Mouse (Mus musculus) left cerebral cortex, postnatal 4 days (tissue): ENCODE measurements around the gene Mta2. TPM values are rescaled to one million over a fixed set of nuclear protein-coding genes. Genes with fewer than 3 reads are reported as not detected.
A peak's percentile ranks its signal among the peaks of the same experiment; 100 is the strongest.
"Not testable (repeated sequence)": the region's sequence is repeated elsewhere in the genome, so short reads cannot be mapped to it uniquely, and the experiment has no call there.

ENCODE experiments used
- DNase-seq: peaks from one replicate; pipeline ENCODE4 v3.0.0-alpha.2; 2022
- intact Hi-C: fragments of 180-260 bp; cut with DNase I; formaldehyde crosslinking; loops from one replicate; pipeline ENCODE4 v1.15.1; 2025
- total RNA-seq, 2 experiments: library from RNA; stranded (reverse); gene quantifications; 2 replicates each; pipeline ENCODE4 v1.2.3; 2021

The Mta2 gene
- 10 to 100 TPM; 75.4 to 79.6 TPM for total RNA-seq

GRCm38 (mm10) chr19:8941515-8942217 is at the start of gene Mta2:
Gene Mta2 (plus strand): TSS chr19:8941875.
- DNase-seq, result peak; percentile 99
- intact Hi-C loops, result loop anchor here (10.0 kb wide), 1 partner anchor 107 kb away; the partner anchor contains the start of genes Bscl2 and Gng3

DNA sequence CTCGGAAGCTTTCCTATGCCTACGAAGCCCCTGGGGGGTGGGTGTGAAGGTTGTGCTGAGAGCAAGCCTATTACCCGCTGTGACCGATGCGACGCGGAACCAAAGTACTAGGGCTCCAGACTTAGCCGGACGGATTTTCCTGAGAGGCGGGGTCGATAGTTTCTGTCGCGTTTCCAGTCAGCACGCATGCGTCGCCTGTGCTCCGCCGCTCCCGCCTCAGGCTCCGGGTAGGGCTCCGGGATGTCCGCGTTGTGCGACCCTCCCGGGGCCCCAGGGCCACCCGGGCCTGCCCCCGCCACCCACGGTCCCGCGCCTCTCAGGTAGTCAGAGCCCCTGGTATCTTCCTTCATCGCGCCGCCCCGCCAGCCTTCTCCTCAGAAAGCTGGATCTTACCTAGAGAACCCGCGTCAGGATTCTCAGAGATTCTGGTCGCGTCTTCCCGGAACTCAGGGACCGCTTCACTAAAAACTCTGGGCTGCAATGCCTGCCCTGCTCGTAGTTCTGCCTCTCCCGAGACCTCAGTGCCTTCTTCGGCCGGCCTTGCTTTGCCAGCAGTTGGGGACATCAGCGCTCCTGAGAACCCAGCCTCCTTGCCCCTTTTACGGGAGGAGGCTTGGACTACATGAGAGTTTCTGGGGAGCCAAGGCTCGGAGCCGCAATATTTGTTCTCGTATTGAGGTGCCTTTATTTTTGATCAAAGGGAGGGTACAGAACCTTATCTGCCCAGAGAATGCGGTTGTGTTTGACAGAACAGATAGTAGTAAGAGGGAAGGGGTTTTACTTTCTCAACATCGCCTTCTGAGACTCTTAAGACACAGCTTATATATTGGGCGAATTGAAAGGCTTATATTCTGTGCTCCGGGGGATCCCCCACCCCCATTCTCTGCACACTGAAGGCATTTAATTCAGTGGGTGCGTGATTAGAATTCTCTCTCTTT is 48.6 kb upstream of the Mta2 start, which contains the start of gene Ints5:
TSS of gene Ints5 (plus strand) at position 177 of the 938 bp plus-strand sequence.
- peak; percentile 81 for DNase-seq
- intact Hi-C loops, result no loop called here

DNA sequence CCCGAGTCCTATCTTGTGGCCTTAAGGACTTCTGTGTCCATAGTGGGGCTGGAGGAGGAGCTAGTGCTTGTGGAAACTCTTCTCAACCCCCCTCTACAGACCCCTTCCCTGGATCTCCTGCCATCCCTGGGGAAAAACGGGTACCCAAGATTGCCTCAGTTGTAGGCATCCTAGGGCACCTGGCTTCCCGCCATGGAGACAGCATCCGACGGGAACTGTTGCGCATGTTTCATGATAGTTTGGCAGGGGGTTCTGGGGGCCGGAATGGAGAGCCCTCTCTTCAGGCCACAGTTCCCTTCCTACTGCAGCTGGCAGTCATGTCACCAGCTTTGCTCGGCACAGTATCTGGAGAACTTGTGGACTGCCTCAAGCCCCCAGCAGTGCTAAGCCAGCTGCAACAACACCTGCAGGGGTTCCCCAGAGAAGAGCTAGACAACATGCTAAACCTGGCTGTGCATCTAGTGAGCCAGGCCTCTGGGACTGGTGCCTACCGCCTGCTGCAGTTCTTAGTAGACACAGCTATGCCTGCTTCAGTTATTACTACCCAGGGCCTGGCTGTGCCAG is 46.2 kb upstream of the Mta2 start:
- intact Hi-C loops, result no loop called here
- no peak for DNase-seq

GRCm38 (mm10) chr19:8896231-8896630 is 45.4 kb upstream of the Mta2 start:
- intact Hi-C loops, DNase-seq: not testable (repeated sequence)

GRCm38 (mm10) chr19:8897211-8897864 is 44.3 kb upstream of the Mta2 start:
- DNase-seq, result peak; percentile 60
- intact Hi-C loops, result not testable (repeated sequence)

DNA sequence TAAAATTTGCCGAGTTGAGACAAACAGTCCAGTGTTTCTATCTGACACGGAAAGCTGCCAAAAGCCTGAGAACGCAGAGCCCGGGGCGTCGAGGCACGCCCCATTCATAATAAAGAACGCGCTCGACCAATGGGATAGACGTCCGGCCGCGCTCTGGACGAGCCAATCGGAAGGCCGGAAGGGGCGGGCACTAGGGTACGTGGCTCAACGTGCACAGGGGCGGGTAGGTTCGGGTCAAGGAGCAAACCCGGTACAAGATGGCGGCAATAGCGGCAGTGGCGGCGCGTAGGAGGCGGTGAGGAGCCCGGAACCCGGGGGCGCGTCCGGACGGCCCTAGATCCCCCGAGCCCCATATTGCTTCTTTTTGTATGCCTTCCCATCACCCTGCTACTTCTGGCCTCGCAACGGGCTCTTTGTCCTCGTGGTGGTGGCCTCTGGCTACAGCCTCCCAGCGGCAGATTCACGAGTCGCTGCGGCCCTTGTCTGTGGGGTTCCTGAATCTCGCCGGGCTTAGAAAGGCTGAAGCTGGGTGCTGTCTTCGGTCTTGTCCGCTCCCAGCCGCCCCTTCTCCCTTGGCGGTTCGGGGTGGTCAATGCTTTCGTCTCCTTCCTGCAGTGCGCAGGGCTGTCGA is 43.7 kb upstream of the Mta2 start, which contains the start of gene Ganab:
TSS of gene Ganab (plus strand) at position 207 of the 631 bp plus-strand sequence.
- intact Hi-C loops, result no loop called here

GRCm38 (mm10) chr19:8898576-8898975 is 43.1 kb upstream of the Mta2 start:
- no peak for DNase-seq
- intact Hi-C loops, result no loop called here

More for the DNA sequence above, 43.7 kb upstream of the Mta2 start, which contains the start of gene Ganab:
- DNase-seq, result peak; percentile 97

DNA sequence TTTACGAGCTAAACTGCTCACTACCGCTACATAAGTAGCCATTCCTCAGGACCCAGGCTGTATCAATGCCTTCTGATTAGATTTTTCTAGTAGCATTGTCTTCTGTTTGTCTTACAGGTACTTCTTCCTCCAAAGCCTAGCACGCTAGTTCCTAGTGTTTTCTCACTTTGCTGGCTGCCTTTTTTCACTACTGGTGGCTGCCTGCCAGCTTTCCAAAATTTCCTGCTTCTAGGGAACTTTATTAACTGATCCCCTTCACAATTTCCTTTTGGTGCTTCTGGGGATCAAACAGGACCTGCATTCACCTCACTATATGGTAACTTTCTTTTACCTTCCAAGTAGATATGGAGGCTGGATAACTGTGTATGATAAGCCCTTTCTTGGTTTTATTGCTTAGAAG is 42.6 kb upstream of the Mta2 start:
- no peak for DNase-seq
- intact Hi-C loops, result no loop called here

DNA sequence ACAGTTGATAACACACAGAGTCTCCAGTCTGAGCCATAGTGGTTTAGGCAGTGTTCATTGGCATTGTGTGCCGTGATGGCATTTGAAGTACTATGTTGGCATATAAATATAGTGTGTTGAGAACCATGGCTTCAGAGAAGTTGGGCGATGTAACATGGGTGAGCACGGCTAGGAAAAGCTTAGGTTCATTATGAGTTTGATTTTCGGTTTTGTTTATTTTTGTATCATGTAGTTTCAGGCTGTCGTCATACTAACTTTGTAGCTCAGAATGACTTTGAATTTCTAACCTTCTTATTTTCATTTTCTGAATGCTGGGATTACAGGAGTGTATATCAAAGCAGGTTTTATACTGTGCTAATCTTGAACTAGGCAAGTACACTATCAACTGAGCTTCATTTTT is 38.3 kb upstream of the Mta2 start:
- intact Hi-C loops, result no loop called here
- no peak for DNase-seq

DNA sequence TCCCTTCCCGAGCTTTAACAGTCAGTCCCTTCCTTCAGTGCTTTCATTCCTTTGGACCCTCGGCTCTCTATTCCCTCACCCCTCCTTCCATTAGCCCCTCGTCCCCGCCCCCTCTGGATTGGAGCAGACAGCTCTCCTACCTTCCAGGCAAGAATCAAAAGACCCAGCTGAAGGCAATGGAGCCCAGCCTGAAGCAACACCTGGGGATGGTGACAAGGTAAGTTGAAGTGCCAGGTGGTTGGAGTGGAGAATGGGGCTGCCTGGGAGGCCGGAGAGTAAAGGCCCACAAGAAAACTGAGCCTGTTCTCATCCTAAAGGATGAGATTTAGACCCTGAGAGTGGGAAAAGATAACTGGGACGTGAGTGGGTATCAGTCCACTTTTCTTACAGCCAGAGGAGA is 33.1 kb upstream of the Mta2 start:
- intact Hi-C loops, result no loop called here
- no peak for DNase-seq

- intact Hi-C loops, result no loop called here
- no peak for DNase-seq
Measured at GRCm38 (mm10) chr19:8911810-8912209, 29.9 kb upstream of the Mta2 start.

GRCm38 (mm10) chr19:8914212-8914611 is 27.5 kb upstream of the Mta2 start:
- intact Hi-C loops, result no loop called here
- DNase-seq, result no peak

- intact Hi-C loops, result no loop called here
- DNase-seq, result no peak
Measured at GRCm38 (mm10) chr19:8919000-8919399, 22.7 kb upstream of the Mta2 start.

DNA sequence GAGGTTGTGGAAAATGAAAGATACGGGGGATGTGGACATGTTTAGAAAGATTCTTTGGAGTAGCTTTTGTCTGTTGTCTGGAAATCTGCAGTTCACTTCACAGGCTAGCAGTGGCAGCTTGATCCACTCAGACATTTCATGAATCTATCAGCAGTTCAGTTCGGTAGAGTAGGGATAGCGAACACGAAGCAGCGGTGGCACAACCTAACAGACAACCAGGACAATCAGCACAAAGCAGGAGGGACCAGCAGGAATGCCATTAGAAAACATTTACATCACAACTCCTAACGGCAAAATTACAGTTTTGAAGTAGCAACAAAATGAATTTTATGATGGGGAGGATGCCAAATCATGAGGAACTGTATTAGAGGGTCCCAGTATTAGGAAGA is 22.0 kb upstream of the Mta2 start:
- intact Hi-C loops, result no loop called here
- DNase-seq, result no peak

GRCm38 (mm10) chr19:8920073-8920736 is 21.5 kb upstream of the Mta2 start, which contains the start of gene B3gat3:
Gene B3gat3 (plus strand): TSS chr19:8920374.
- intact Hi-C loops, result no loop called here
- peak; percentile 94 for DNase-seq

- intact Hi-C loops, result no loop called here
- DNase-seq, result no peak
Measured at GRCm38 (mm10) chr19:8920836-8921291, 20.8 kb upstream of the Mta2 start.

- DNase-seq, result no peak
- intact Hi-C loops, result no loop called here
Measured at GRCm38 (mm10) chr19:8921741-8922140, 19.9 kb upstream of the Mta2 start.

GRCm38 (mm10) chr19:8926766-8927165 is 14.9 kb upstream of the Mta2 start:
- no peak for DNase-seq
- intact Hi-C loops, result no loop called here

GRCm38 (mm10) chr19:8927891-8928525 is 13.7 kb upstream of the Mta2 start:
- intact Hi-C loops, result no loop called here

More at GRCm38 (mm10) chr19:8927891-8928525, 13.7 kb upstream of the Mta2 start:
- DNase-seq, result no peak
